Mouse (Mus musculus) midbrain, embryonic 11.5 days (tissue): ENCODE data around the gene Rab4b. TPM values are rescaled to one million over a fixed set of nuclear protein-coding genes. Genes with fewer than 3 reads are reported as not detected.

ENCODE experiments used
- ATAC-seq: fragments of 200-750 bp; cut with Nextera tagmentation; 2 replicates; pipeline ENCODE4 v1.8.0; 2017; ENCODE audit warnings: moderate TSS enrichment, moderate library complexity; ENCODE audit not compliant: low FRiP score
- DNase-seq: peaks from one replicate; pipeline ENCODE4 v3.0.0; 2015; ENCODE audit warnings: low spot score; ENCODE audit errors: missing footprints
- H3K27ac ChIP-seq: fragments of 300-500 bp; sonication (generic); 2 replicates; pipeline ENCODE4 v1.5.1; 2014; ENCODE audit warnings: low read depth, low read length
- H3K27me3 ChIP-seq: fragments of 300-500 bp; sonication (generic); 2 replicates; pipeline ENCODE4 v1.6.1; 2014; ENCODE audit warnings: mild to moderate bottlenecking, low read length, moderate library complexity, mixed read lengths; ENCODE audit not compliant: control insufficient read depth, insufficient read depth
- H3K36me3 ChIP-seq: fragments of 300-500 bp; sonication (generic); 2 replicates; pipeline ENCODE4 v1.6.1; 2014; ENCODE audit warnings: mild to moderate bottlenecking, low read length, moderate library complexity, mixed read lengths; ENCODE audit not compliant: control insufficient read depth, insufficient read depth
- H3K4me1 ChIP-seq: fragments of 300-500 bp; sonication (generic); 2 replicates; pipeline ENCODE4 v1.6.1; 2014; ENCODE audit warnings: low read length; ENCODE audit not compliant: control insufficient read depth, insufficient read depth
- H3K4me2 ChIP-seq: fragments of 300-500 bp; sonication (generic); 2 replicates; pipeline ENCODE4 v1.6.1; 2014; ENCODE audit warnings: mild to moderate bottlenecking, moderate library complexity
- H3K4me3 ChIP-seq: fragments of 300-500 bp; sonication (generic); 2 replicates; pipeline ENCODE4 v1.5.1; 2014; ENCODE audit warnings: low read depth, low read length
- H3K9ac ChIP-seq: fragments of 300-500 bp; sonication (generic); 2 replicates; pipeline ENCODE4 v1.6.1; 2014; ENCODE audit warnings: low read length
- H3K9me3 ChIP-seq: fragments of 300-500 bp; sonication (generic); 2 replicates; pipeline ENCODE4 v1.6.1; 2016; ENCODE audit warnings: low read length; ENCODE audit not compliant: control insufficient read depth
- WGBS: fragments of 180-500 bp; shearing (Covaris S2); extraction: QIAGEN DNeasy Blood & Tissue Kit; methylation state at CpG from one replicate; pipeline ENCODE4 v1.1.7; 2014; 5-methylcytosine and 5-hydroxymethylcytosine counted together
- polyA plus RNA-seq: library from polyadenylated mRNA; unstranded; fragments of >200 nt; fragmentation: Nextera tagmentation; extraction: Ambion mirVana; gene quantifications from 2 replicates; pipeline ENCODE4 v1.2.1, GENCODE M21; 2014

Gene Rab4b
- polyA plus RNA-seq, 1 experiment from 2014 or later: 57.4 TPM

DNA sequence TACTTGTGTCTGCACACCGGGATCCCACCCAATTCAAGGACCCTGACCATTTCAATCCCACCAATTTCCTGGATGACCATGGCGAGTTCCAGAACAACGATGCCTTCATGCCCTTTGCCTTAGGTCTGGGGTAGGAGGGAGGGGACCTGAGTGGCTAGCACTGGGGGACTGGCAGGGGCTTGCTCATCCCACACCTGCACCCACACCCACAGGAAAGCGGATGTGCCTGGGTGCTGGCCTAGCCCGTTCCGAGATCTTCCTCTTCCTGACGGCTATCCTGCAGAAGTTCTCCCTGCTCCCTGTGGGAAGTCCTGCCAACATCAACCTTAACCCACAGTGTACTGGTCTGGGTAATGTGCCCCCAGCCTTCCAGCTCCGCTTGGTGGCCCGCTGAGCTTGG, 20.5 kb downstream of the Rab4b start:
- Histone ChIP-seq H3K27ac (no peak overlapping the region), H3K27me3 (no peaks in the 10 kb centered on the region), H3K4me3 (no peak overlapping the region), H3K4me1 (peaks cover 7% of the 10 kb centered on the region), H3K9me3 (no peaks in the 10 kb centered on the region), H3K36me3 (peaks cover 13% of the 10 kb centered on the region), H3K4me2 (no peak overlapping the region), H3K9ac (no peak overlapping the region)
- 96% methylated on average over 9 of the region's 9 CpGs for WGBS
- DNase-seq (no peak), ATAC-seq (no peak)

- no peak overlapping the region for H3K9ac ChIP-seq
- no peaks in the 10 kb centered on the region for H3K9me3 ChIP-seq
- 85% methylated on average over 13 of the region's 13 CpGs for WGBS
- H3K4me3 ChIP-seq: no peak overlapping the region
- H3K27me3 ChIP-seq: no peaks in the 10 kb centered on the region
- H3K36me3 ChIP-seq: peaks cover 13% of the 10 kb centered on the region
- ATAC-seq: no peak
- no peaks in the 10 kb centered on the region for H3K4me1 ChIP-seq
- no peak overlapping the region for H3K4me2 ChIP-seq
- H3K27ac ChIP-seq: no peak overlapping the region
- no peak for DNase-seq
Observed at GRCm38 (mm10) chr7:27156005-27156404, 22.7 kb downstream of the Rab4b start.

- H3K4me3 ChIP-seq: no peak within 1 kb of the TSS
- H3K36me3 ChIP-seq: peaks cover 2% of the 10 kb centered on the region; the same call in 1 of the 2 replicates
- no peaks in the 10 kb centered on the region for H3K4me1 ChIP-seq
- H3K27ac ChIP-seq: no peak within 1 kb of the TSS
- DNase-seq: no peak
- H3K4me2 ChIP-seq: no peak within 1 kb of the TSS
- H3K9ac ChIP-seq: no peak within 1 kb of the TSS
- H3K27me3 ChIP-seq: no peaks in the 10 kb centered on the region
- no peak for ATAC-seq
- 74% methylated on average over 10 of the region's 10 CpGs for WGBS
- no peaks in the 10 kb centered on the region for H3K9me3 ChIP-seq
Observed at GRCm38 (mm10) chr7:27153205-27153764, 25.4 kb downstream of the Rab4b start, which contains the start of gene Cyp2t4. Cyp2t4 (plus strand) TSS chr7:27153714.

DNA sequence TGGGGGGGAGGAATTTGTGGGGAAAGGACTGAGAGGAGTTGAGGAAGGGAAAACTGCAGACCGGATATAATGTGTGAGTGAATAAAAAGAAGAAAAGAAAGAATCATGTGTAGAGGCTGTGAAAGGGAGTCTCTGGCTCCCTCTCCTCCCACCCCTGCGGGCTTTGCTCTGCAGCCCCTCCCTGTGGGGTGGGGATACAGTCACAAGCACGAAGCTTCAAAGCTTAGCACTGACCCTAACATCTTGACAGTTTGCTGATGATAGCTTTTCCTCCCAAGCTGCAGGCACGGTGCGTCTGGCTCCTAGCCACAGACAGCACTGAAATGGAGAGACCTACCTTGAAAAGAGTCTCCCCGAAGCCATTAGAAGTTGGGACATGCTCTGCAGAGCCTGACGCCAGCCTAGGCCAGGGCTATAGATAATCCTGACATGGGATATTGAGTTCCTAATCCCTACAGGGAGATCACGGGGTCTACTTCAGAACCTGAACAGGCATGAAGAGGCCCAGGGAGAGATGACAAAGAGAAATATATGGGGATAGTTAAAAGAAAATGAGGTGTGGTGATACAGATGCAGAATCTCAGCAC, 42.2 kb downstream of the Rab4b start:
- Histone ChIP-seq H3K9me3 (peaks cover 6% of the 10 kb centered on the region; the same call in 1 of the 2 replicates), H3K36me3 (no peaks in the 10 kb centered on the region), H3K27me3 (no peaks in the 10 kb centered on the region), H3K9ac (no peak overlapping the region), H3K4me1 (no peaks in the 10 kb centered on the region), H3K4me2 (no peak overlapping the region), H3K27ac (no peak overlapping the region), H3K4me3 (no peak overlapping the region)
- WGBS: 64% methylated on average over 8 of the region's 8 CpGs
- no peak for DNase-seq
- ATAC-seq: no peak

DNA sequence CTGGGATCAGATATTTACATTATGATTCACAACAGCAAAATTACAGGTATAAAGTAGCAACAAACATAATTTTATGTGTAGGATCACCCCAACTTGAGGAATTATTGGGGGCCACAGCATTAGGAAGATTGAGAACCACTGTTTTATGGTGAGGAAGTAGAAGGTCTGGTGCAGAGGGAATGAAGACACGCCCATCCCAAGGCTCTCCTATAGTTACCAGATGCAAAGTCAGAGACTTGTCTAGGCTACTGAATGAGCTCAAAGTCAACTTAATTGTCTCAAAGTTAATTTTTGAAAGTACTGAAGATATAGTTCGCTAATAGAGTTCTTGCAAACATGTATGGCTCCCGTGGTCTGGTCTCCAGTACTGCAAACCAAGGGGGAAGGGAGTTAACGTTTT, 44.9 kb downstream of the Rab4b start:
- Histone ChIP-seq H3K9ac (no peak overlapping the region), H3K4me1 (no peaks in the 10 kb centered on the region), H3K4me2 (no peak overlapping the region), H3K4me3 (no peak overlapping the region), H3K27me3 (no peaks in the 10 kb centered on the region), H3K27ac (no peak overlapping the region), H3K9me3 (no peaks in the 10 kb centered on the region; the same call in none of the 2 replicates), H3K36me3 (no peaks in the 10 kb centered on the region)
- ATAC-seq (no peak), DNase-seq (no peak)
- 78% methylated on average over 4 of the region's 4 CpGs for WGBS

GRCm38 (mm10) chr7:27133156-27133555, 45.5 kb downstream of the Rab4b start:
- Histone ChIP-seq H3K4me3 (no peak overlapping the region), H3K9me3 (no peaks in the 10 kb centered on the region; the same call in none of the 2 replicates), H3K27me3 (no peaks in the 10 kb centered on the region), H3K4me1 (no peaks in the 10 kb centered on the region), H3K27ac (no peak overlapping the region), H3K36me3 (no peaks in the 10 kb centered on the region), H3K4me2 (no peak overlapping the region), H3K9ac (no peak overlapping the region)
- DNase-seq: no peak
- 84% methylated on average over 12 of the region's 12 CpGs for WGBS
- no peak for ATAC-seq

GRCm38 (mm10) chr7:27132588-27132987, 46.1 kb downstream of the Rab4b start:
- no peak overlapping the region for H3K9ac ChIP-seq
- ATAC-seq (no peak), DNase-seq (peak; percentile 92)
- 18% methylated on average over 10 of the region's 10 CpGs for WGBS
- no peak overlapping the region for H3K4me3 ChIP-seq
- no peak overlapping the region for H3K4me2 ChIP-seq
- H3K4me1 ChIP-seq: no peaks in the 10 kb centered on the region
- H3K27me3 ChIP-seq: no peaks in the 10 kb centered on the region
- H3K36me3 ChIP-seq: no peaks in the 10 kb centered on the region
- H3K27ac ChIP-seq: no peak overlapping the region
- no peaks in the 10 kb centered on the region; the same call in none of the 2 replicates for H3K9me3 ChIP-seq

- H3K4me2 ChIP-seq: no peak overlapping the region
- no peak overlapping the region for H3K9ac ChIP-seq
- WGBS: 58% methylated on average over 2 of the region's 2 CpGs
- H3K36me3 ChIP-seq: no peaks in the 10 kb centered on the region
- ATAC-seq (no peak), DNase-seq (no peak)
- H3K27me3 ChIP-seq: no peaks in the 10 kb centered on the region
- no peaks in the 10 kb centered on the region; the same call in none of the 2 replicates for H3K9me3 ChIP-seq
- H3K4me3 ChIP-seq: no peak overlapping the region
- H3K4me1 ChIP-seq: no peaks in the 10 kb centered on the region
- H3K27ac ChIP-seq: no peak overlapping the region
Observed at GRCm38 (mm10) chr7:27131387-27131786, 47.3 kb downstream of the Rab4b start.

GRCm38 (mm10) chr7:27130521-27131370, 48.0 kb downstream of the Rab4b start:
- H3K4me2 ChIP-seq: no peak overlapping the region
- H3K27me3 ChIP-seq: no peaks in the 10 kb centered on the region
- WGBS: 88% methylated on average over 22 of the region's 22 CpGs
- no peak overlapping the region for H3K4me3 ChIP-seq
- no peak overlapping the region for H3K27ac ChIP-seq
- no peak for ATAC-seq
- DNase-seq: no peak
- H3K9me3 ChIP-seq: no peaks in the 10 kb centered on the region; the same call in none of the 2 replicates
- no peak overlapping the region for H3K9ac ChIP-seq
- H3K4me1 ChIP-seq: no peaks in the 10 kb centered on the region
- H3K36me3 ChIP-seq: no peaks in the 10 kb centered on the region
